Mouse (Mus musculus): ENCODE data around the gene Nfkbil1.

The Nfkbil1 gene

GRCm38 (mm10) chr17:35235614-35236389 is at the start of gene Nfkbil1:
Nfkbil1 (minus strand) TSS chr17:35235792.
- in situ Hi-C loops (cut with MboI, MseI) = loop anchor here (10.0 kb wide), 1 partner anchor 191 kb away; the partner anchor contains the start of genes Clic1 and Msh5

GRCm38 (mm10) chr17:35280276-35280675 is 44.7 kb upstream of the Nfkbil1 start:
- in situ Hi-C loops (cut with MboI, MseI) = no loop called here

GRCm38 (mm10) chr17:35278957-35279688 is 43.5 kb upstream of the Nfkbil1 start:
- in situ Hi-C loops (cut with MboI, MseI) = no loop called here

- in situ Hi-C loops (cut with MboI, MseI) = no loop called here
Observed at GRCm38 (mm10) chr17:35278049-35278448, 42.5 kb upstream of the Nfkbil1 start.

GRCm38 (mm10) chr17:35276304-35276864 is 40.8 kb upstream of the Nfkbil1 start:
- in situ Hi-C loops (cut with MboI, MseI) = no loop called here

GRCm38 (mm10) chr17:35274770-35275169 is 39.2 kb upstream of the Nfkbil1 start:
- in situ Hi-C loops (cut with MboI, MseI) = no loop called here

GRCm38 (mm10) chr17:35272249-35272648 is 36.7 kb upstream of the Nfkbil1 start:
- in situ Hi-C loops (cut with MboI, MseI) = no loop called here

- in situ Hi-C loops (cut with MboI, MseI) = no loop called here
Observed at GRCm38 (mm10) chr17:35269653-35270347, 34.2 kb upstream of the Nfkbil1 start.

GRCm38 (mm10) chr17:35267399-35268086 is 32.0 kb upstream of the Nfkbil1 start:
- in situ Hi-C loops (cut with MboI, MseI) = no loop called here

- in situ Hi-C loops (cut with MboI, MseI) = no loop called here
Observed at GRCm38 (mm10) chr17:35263523-35263883, 27.9 kb upstream of the Nfkbil1 start.

- in situ Hi-C loops (cut with MboI, MseI) = no loop called here
Observed at GRCm38 (mm10) chr17:35262664-35263522, 27.3 kb upstream of the Nfkbil1 start, which contains the start of gene H2-D1. H2-D1 (plus strand) TSS chr17:35262730.

- in situ Hi-C loops (cut with MboI, MseI) = no loop called here
Observed at GRCm38 (mm10) chr17:35261651-35262050, 26.1 kb upstream of the Nfkbil1 start.

- in situ Hi-C loops (cut with MboI, MseI) = no loop called here
Observed at GRCm38 (mm10) chr17:35259621-35260020, 24.0 kb upstream of the Nfkbil1 start.

GRCm38 (mm10) chr17:35258492-35259478 is 23.2 kb upstream of the Nfkbil1 start:
- in situ Hi-C loops (cut with MboI, MseI) = no loop called here

- in situ Hi-C loops (cut with MboI, MseI) = no loop called here
Observed at GRCm38 (mm10) chr17:35257824-35258491, 22.4 kb upstream of the Nfkbil1 start.

- in situ Hi-C loops (cut with MboI, MseI) = no loop called here
Observed at GRCm38 (mm10) chr17:35257378-35257777, 21.8 kb upstream of the Nfkbil1 start.

- in situ Hi-C loops (cut with MboI, MseI) = no loop called here
Observed at GRCm38 (mm10) chr17:35255704-35256103, 20.1 kb upstream of the Nfkbil1 start.

- in situ Hi-C loops (cut with MboI, MseI) = no loop called here
Observed at GRCm38 (mm10) chr17:35255301-35255700, 19.7 kb upstream of the Nfkbil1 start.
